In the genomic region with DNA sequence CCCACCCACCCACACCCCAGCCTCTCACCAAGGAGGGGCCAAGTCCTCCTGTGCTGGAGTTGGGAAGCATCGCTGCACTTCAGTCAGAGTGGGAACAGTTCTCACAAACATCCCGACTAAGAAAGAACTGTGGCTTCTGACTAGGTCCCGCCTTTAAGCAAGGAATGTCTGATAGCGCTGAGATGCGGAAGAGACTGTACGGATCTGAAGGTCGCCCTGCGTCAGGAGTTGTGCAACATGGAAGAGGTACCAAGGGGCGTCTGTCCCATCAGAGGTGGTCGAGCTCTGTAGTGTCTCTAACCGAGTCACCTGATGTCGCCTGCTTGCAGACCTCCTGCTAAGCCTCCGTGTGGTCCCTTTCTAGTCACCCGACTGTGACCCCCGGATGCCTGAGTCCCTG, we compare ENCODE assay signal across 26 mouse cellular contexts. TPM values are rescaled to one million over a fixed set of nuclear protein-coding genes. Genes with fewer than 3 reads are reported as not detected.
DNase-seq lines count a peak whose midpoint lies in the region; ATAC-seq and TF ChIP-seq lines count a peak whose summit lies in the region.
"Had no signal": no experiment of that assay in that cellular context is flagged by ENCODE, and none has a peak within 500 bp of the region (broad histone marks: within the 10 kb centered on the region; RNA-seq: fewer than 3 reads in every experiment).

No protein-coding gene starts in this region.

- TF ChIP-seq EP300 in heart, postnatal 0 days (IDR thresholded peaks at IDR 0.05; ENCODE audit: low read depth) = no peak

- WGBS in heart, embryonic 12.5 days = 49% methylated on average over 15 of the region's 15 CpGs
- WGBS in heart, postnatal 0 days = 39% methylated on average over 15 of the region's 15 CpGs
- 52% methylated on average over 15 of the region's 15 CpGs for WGBS in intestine, embryonic 16.5 days

- no peak overlapping the region for H3K4me3 ChIP-seq in heart, embryonic 12.5 days
- H3K4me3 ChIP-seq in heart, postnatal 0 days (ENCODE audit: low read depth, low read length) = no peak overlapping the region
- H3K4me3 ChIP-seq in E14TG2a.4 (replicated peaks; ENCODE audit: low read length) = 0 out of 2 replicates have a peak overlapping the region, but pooled peaks have one; percentile 5
- H3K4me3 ChIP-seq in intestine, embryonic 16.5 days (ENCODE audit: low read length) = no peak overlapping the region
- H3K4me3 ChIP-seq: embryonic facial prominence, embryonic 15.5 days; erythroblast, embryonic 14.5 days; forebrain, embryonic 10.5 days; gastrocnemius, adult 2 months; hindbrain, embryonic 10.5 days had no signal

- peaks cover 16% of the 10 kb centered on the region for H3K27me3 ChIP-seq in heart, embryonic 12.5 days (replicated peaks)
- no peaks in the 10 kb centered on the region for H3K27me3 ChIP-seq in heart, postnatal 0 days (ENCODE audit: control insufficient read depth, insufficient read depth, low read length)
- H3K27me3 ChIP-seq in E14TG2a.4 (ENCODE audit: insufficient read depth, low read length) = peaks cover 55% of the 10 kb centered on the region
- H3K27me3 ChIP-seq in intestine, embryonic 16.5 days (replicated peaks; ENCODE audit: control insufficient read depth, insufficient read depth, low read length) = no peaks in the 10 kb centered on the region
- H3K27me3 ChIP-seq: embryonic facial prominence, embryonic 15.5 days had no signal

- peaks cover 6% of the 10 kb centered on the region for H3K4me1 ChIP-seq in heart, embryonic 12.5 days (replicated peaks)
- H3K4me1 ChIP-seq in heart, postnatal 0 days (ENCODE audit: control insufficient read depth, insufficient read depth) = no peaks in the 10 kb centered on the region
- peaks cover 28% of the 10 kb centered on the region for H3K4me1 ChIP-seq in E14TG2a.4 (replicated peaks; ENCODE audit: low read depth, low read length)
- H3K4me1 ChIP-seq in intestine, embryonic 16.5 days (ENCODE audit: control insufficient read depth, insufficient read depth, low read length) = no peaks in the 10 kb centered on the region

- 0 out of 2 replicates have a peak overlapping the region, but pooled peaks have one; percentile 27 for H3K4me2 ChIP-seq in heart, embryonic 12.5 days
- H3K4me2 ChIP-seq in heart, postnatal 0 days (ENCODE audit: low read depth, low read length) = no peak overlapping the region
- H3K4me2 ChIP-seq in intestine, embryonic 16.5 days (ENCODE audit: low read depth, low read length) = no peak overlapping the region
- H3K4me2 ChIP-seq: embryonic facial prominence, embryonic 15.5 days; hindbrain, embryonic 14.5 days had no signal

- H3K9me3 ChIP-seq in heart, embryonic 12.5 days (replicated peaks) = no peaks in the 10 kb centered on the region
- H3K9me3 ChIP-seq in heart, postnatal 0 days (replicated peaks; ENCODE audit: control insufficient read depth, low read length) = no peaks in the 10 kb centered on the region
- H3K9me3 ChIP-seq in E14TG2a.4 (ENCODE audit: low read length) = no peaks in the 10 kb centered on the region
- no peaks in the 10 kb centered on the region for H3K9me3 ChIP-seq in intestine, embryonic 16.5 days (ENCODE audit: control insufficient read depth, low read length)
- H3K9me3 ChIP-seq: embryonic facial prominence, embryonic 15.5 days; forebrain, embryonic 10.5 days; hindbrain, embryonic 10.5 days had no signal

- TF ChIP-seq CTCF in heart, postnatal 0 days (IDR thresholded peaks at IDR 0.05; ENCODE audit: low read depth) = no peak
- TF ChIP-seq CTCF in E14TG2a.4 (conservative IDR thresholded peaks at IDR 0.05; ENCODE audit: low read length) = no peak

- no peaks in the 10 kb centered on the region for H3K36me3 ChIP-seq in heart, embryonic 12.5 days
- H3K36me3 ChIP-seq in heart, postnatal 0 days (replicated peaks; ENCODE audit: control insufficient read depth, insufficient read depth, low read length) = no peaks in the 10 kb centered on the region
- no peaks in the 10 kb centered on the region for H3K36me3 ChIP-seq in E14TG2a.4 (ENCODE audit: insufficient read depth, low read length)
- H3K36me3 ChIP-seq in intestine, embryonic 16.5 days (ENCODE audit: control insufficient read depth, insufficient read depth, low read length) = no peaks in the 10 kb centered on the region
- H3K36me3 ChIP-seq: embryonic facial prominence, embryonic 15.5 days; forebrain, embryonic 10.5 days; hindbrain, embryonic 10.5 days had no signal

- ATAC-seq in heart, embryonic 12.5 days (ENCODE audit: insufficient number of reproducible peaks, low FRiP score) = no peak
- ATAC-seq in heart, postnatal 0 days (ENCODE audit: insufficient read depth, low read depth) = 0 out of 2 replicates have a peak, but pooled peaks have one; percentile 30
- ATAC-seq in intestine, embryonic 16.5 days = peak; percentile 61
- ATAC-seq: forebrain, embryonic 14.5 days; Patski had no signal

- DNase-seq in heart, adult 11 months = no peak
- DNase-seq in heart, postnatal 0 days (ENCODE audit: low spot score) = no peak
- no peak for DNase-seq in heart, adult 18-20 months
- no peak for DNase-seq in ovary, postnatal 36 days (ENCODE audit: low spot score)
- DNase-seq: adrenal gland, adult 8-10 months; adrenal gland, postnatal 36 days; cerebellum, adult 11 months; cerebellum, adult 8-10 months; cerebellum, postnatal 14 days; embryo, embryonic 11 days; gastrocnemius, adult 2 months; gastrocnemius, postnatal 25 days; kidney, adult 18-20 months had no signal

- H3K9ac ChIP-seq in heart, embryonic 12.5 days = no peak overlapping the region
- H3K9ac ChIP-seq in heart, postnatal 0 days (replicated peaks; ENCODE audit: low read depth, low read length) = no peak overlapping the region
- H3K9ac ChIP-seq in intestine, embryonic 16.5 days (ENCODE audit: low read depth, low read length) = no peak overlapping the region
- H3K9ac ChIP-seq: embryonic facial prominence, embryonic 15.5 days; hindbrain, embryonic 14.5 days had no signal

- H3K27ac ChIP-seq in heart, embryonic 12.5 days (ENCODE audit: poor library complexity, severe bottlenecking) = no peak overlapping the region
- H3K27ac ChIP-seq in heart, postnatal 0 days (ENCODE audit: low read depth) = no peak overlapping the region
- no peak overlapping the region for H3K27ac ChIP-seq in intestine, embryonic 16.5 days (ENCODE audit: low read length)
- H3K27ac ChIP-seq: embryonic facial prominence, embryonic 15.5 days; forebrain, embryonic 10.5 days; gastrocnemius, adult 2 months; hindbrain, embryonic 10.5 days; hindbrain, embryonic 14.5 days had no signal

RNA-seq across cellular contexts. Expression of gene Gsto2, which starts 10.9 kb away (rescaled TPM):
- 0.76 and 1.3 TPM in 2 replicates for polyA plus RNA-seq in heart, embryonic 12.5 days (2016; fragmentation: Nextera tagmentation; extraction: Ambion mirVana)
- 11.4 TPM in 1 of 2 replicates, not detected in the other for total RNA-seq in heart, postnatal 0 days (2014; rRNA removed; ENCODE audit: low replicate concordance)
- 1.7 and 2.1 TPM in 2 replicates for polyA plus RNA-seq in heart, postnatal 0 days (2015; fragmentation: Nextera tagmentation; extraction: Ambion mirVana)
- 1 to 10 TPM; 2.0 to 2.6 TPM for total RNA-seq in heart, adult 18-20 months (2021)
- 0.68 and 1.2 TPM in 2 replicates for polyA plus RNA-seq in intestine, embryonic 16.5 days (2015; fragmentation: Nextera tagmentation; extraction: Ambion mirVana)
- total RNA-seq: common myeloid progenitor, adult 5-6 weeks; granulocyte monocyte progenitor cell, adult 5-6 weeks had no signal
- polyA plus RNA-seq: erythroblast, embryonic 14.5 days had no signal

RNA-seq across cellular contexts. Expression of gene Gsto1, which starts 21.5 kb away (rescaled TPM):
- polyA plus RNA-seq in heart, embryonic 12.5 days (2016; fragmentation: Nextera tagmentation; extraction: Ambion mirVana) = 81.4 and 84.0 TPM in 2 replicates
- 136 and 146 TPM in 2 replicates for total RNA-seq in heart, postnatal 0 days (2014; rRNA removed; ENCODE audit: low replicate concordance)
- polyA plus RNA-seq in heart, postnatal 0 days (2015; fragmentation: Nextera tagmentation; extraction: Ambion mirVana) = 127 and 140 TPM in 2 replicates
- total RNA-seq in heart, adult 18-20 months (2021) = 100 to 1,000 TPM; 207 to 211 TPM
- polyA plus RNA-seq in intestine, embryonic 16.5 days (2015; fragmentation: Nextera tagmentation; extraction: Ambion mirVana) = 588 and 626 TPM in 2 replicates

RNA-seq across cellular contexts. Expression of gene Cfap43, which starts 42.8 kb away (rescaled TPM):
- 0.10 and 0.19 TPM in 2 replicates for polyA plus RNA-seq in heart, embryonic 12.5 days (2016; fragmentation: Nextera tagmentation; extraction: Ambion mirVana)
- total RNA-seq in heart, postnatal 0 days (2014; rRNA removed; ENCODE audit: low replicate concordance) = 0.08 TPM in 1 of 2 replicates, not detected in the other
- polyA plus RNA-seq in heart, postnatal 0 days (2015; fragmentation: Nextera tagmentation; extraction: Ambion mirVana) = 0.15 and 0.43 TPM in 2 replicates
- 1 to 10 TPM in 1 of 2 experiments, not detected in 1; 1.1 TPM for total RNA-seq in heart, adult 18-20 months (2021)
- 0.11 and 0.15 TPM in 2 replicates for polyA plus RNA-seq in intestine, embryonic 16.5 days (2015; fragmentation: Nextera tagmentation; extraction: Ambion mirVana)
- total RNA-seq: adrenal gland, adult 8-10 months; adrenal gland, postnatal 36 days; common myeloid progenitor, adult 5-6 weeks; gastrocnemius, postnatal 25 days had no signal
- polyA plus RNA-seq: embryonic facial prominence, embryonic 11.5 days; erythroblast, embryonic 14.5 days had no signal

RNA-seq across cellular contexts. Expression of gene Itprip, which starts 42.8 kb away (rescaled TPM):
- 24.4 and 25.5 TPM in 2 replicates for polyA plus RNA-seq in heart, embryonic 12.5 days (2016; fragmentation: Nextera tagmentation; extraction: Ambion mirVana)
- total RNA-seq in heart, postnatal 0 days (2014; rRNA removed; ENCODE audit: low replicate concordance) = 27.2 and 30.1 TPM in 2 replicates
- 9.5 and 10.5 TPM in 2 replicates for polyA plus RNA-seq in heart, postnatal 0 days (2015; fragmentation: Nextera tagmentation; extraction: Ambion mirVana)
- 1 to 10 TPM; 8.9 to 9.2 TPM for total RNA-seq in heart, adult 18-20 months (2021)
- polyA plus RNA-seq in intestine, embryonic 16.5 days (2015; fragmentation: Nextera tagmentation; extraction: Ambion mirVana) = 8.0 and 8.8 TPM in 2 replicates
